Mouse (Mus musculus): ENCODE measurements at regions not wholly inside any gene's neighbourhood (a gene's known extent, or its start where the extent isn't known, plus 50 kb on each side); places are given as distances from the start of the nearest gene placed in this dataset.

- no peak for TF ChIP-seq POLR2A (IDR thresholded peaks at IDR 0.05; ENCODE audit: borderline replicate concordance, extremely low read depth, insufficient read depth, insufficient read length, poor library complexity, severe bottlenecking)
- TF ChIP-seq CTCF (IDR thresholded peaks at IDR 0.05; ENCODE audit: borderline replicate concordance, extremely low read depth, insufficient read depth, insufficient read length), result no peak
Measured at GRCm38 (mm10) chr13:25829146-25829924, 559.0 kb upstream of the Nrsn1 start.

Measured in brain, embryonic 14.5 days (tissue).